Mouse (Mus musculus): ENCODE measurements at regions not wholly inside any gene's neighbourhood (a gene's known extent, or its start where the extent isn't known, plus 50 kb on each side); places are given as distances from the start of the nearest gene placed in this dataset.
A peak's percentile ranks its signal among the peaks of the same experiment; 100 is the strongest.

DNA sequence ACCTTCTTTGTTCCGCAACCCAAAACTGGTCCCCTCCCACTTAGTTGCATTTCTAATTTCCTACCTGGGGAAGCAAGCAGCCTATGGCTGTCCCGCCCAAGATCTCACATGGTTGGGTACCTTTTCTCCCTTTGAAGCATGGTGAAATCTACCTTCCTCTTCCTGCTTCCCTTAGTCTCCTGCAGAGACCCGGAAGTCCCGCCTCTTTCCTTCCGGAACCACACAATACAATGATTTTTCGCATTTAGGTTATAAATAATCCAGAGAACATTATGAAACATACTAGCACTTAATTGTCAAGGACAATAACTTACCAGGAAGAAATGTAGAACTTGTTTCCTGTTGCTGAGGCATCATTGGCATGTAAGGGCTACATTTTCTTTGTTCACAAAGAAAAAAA is 58.8 kb downstream of the 1700009N14Rik start:
- no peak for DNase-seq (ENCODE audit: low spot score)

DNA sequence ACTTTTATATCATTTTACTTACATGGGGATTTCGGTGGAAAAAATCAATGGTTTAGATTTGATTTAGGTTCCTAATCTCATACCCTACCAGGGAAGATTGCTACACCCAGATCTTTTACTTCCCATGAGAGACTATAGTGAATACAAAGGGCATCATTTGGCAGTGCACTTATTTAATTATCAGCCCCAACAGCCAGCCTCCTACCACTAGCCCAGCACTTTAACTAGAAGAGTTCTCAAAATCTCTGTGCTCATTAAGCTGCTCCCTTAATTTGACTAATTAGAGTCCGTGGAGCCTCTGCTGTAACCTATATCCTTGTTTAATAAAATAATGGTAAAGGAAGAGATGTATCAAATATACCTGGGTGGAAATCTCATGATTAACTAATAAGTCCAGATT is 77.4 kb downstream of the 1700009N14Rik start:
- DNase-seq (ENCODE audit: low spot score): no peak

DNA sequence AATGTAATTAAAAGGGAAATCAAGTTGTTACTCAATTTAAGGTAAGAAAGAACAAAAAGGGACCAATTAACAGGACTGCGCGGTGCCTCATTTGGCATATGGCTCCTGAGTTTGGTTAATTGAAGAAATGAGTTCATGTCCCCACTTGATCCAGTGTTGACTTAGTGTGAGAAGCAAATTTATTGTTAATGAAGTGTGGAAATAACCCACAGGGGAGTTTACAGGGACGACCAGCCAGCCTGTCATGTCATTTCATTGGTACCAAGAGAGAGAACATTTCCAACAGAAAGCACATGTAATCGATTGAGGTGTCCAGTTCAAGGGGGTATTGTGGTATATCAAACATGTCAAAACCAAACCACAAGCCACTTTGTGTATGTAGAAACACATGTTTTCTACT is 78.6 kb downstream of the 1700009N14Rik start:
- no peak for DNase-seq (ENCODE audit: low spot score)

DNA sequence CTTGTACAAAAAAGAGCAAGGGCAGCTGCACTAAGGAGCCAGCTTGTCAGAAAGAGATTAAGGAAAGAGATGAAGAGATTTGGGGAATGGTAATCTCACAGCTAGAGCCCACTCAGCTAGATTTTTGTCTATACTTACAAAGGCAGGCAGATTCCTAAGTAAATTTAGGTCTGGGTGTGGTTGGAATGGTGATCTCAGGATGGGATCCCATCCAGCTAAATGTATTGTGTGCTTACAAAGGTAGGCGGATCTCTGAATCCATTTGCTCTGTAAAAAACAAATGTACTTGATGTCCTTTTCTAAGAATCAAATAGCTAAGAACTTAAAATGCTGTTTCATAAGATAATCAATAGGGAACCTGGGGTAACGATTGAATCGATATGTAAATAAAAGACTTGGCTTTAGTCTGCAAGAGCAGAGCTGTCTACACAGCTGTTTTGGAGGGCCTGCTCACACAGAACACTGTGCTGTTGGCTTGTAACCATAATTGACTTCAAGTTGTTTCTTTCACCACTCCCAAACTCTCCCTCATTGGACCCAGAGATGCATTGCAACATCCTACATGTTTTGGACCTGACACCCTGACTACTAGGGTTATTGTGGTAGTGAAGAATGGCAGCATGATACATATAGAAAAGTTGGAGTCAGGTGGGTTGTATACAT is 106.1 kb downstream of the 1700009N14Rik start:
- DNase-seq (ENCODE audit: low spot score): no peak

- no peak for DNase-seq (ENCODE audit: low spot score)
These were observed 147.3 kb downstream of the 1700009N14Rik start for GRCm38 (mm10) chr4:39597426-39597825.

DNA sequence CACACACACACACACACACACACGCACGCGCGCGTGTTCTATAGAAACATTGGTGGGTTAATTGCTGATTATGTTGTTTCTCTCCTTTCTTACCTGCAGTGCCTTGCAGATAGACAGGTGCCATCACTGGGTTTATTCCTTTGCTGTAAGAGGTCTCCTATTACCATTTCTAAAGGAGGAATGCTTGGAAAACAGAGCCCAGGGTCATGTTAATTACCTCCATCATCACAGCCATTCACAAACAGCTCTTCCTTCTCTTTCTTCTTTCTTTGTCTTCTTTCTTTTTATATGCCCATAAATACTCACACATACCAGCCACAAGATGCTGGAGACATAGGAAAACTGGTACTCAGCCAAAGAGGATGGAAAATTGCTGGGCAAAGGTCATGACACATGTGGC is 155.0 kb downstream of the 1700009N14Rik start:
- no peak for DNase-seq (ENCODE audit: low spot score)

- DNase-seq (ENCODE audit: low spot score): no peak
These were observed 194.0 kb downstream of the 1700009N14Rik start for GRCm38 (mm10) chr4:39644136-39644535.

GRCm38 (mm10) chr4:39644849-39645248 is 194.8 kb downstream of the 1700009N14Rik start:
- no peak for DNase-seq (ENCODE audit: low spot score)

DNA sequence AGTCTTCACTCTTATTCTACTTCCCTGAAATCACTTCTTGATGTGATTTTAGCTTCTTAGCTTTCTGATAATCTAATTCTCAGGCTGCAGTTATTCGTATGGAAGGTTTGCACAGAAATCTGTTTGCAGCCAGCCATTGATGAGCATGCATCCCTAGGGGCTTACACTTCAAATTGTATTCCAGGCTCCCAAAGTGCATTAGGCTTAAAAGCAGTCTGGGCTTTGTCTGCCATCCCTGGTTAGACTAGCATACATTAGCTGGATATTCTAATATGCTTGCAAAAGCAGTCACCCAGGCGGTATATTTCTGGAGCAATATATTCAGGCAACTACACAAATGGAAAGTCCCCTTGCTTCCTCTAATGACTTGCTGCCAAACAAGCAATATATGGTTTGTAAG is 210.4 kb downstream of the 1700009N14Rik start:
- DNase-seq (ENCODE audit: low spot score): no peak

- DNase-seq (ENCODE audit: low spot score): no peak
These were observed 222.5 kb downstream of the 1700009N14Rik start for GRCm38 (mm10) chr4:39672609-39673008.

DNA sequence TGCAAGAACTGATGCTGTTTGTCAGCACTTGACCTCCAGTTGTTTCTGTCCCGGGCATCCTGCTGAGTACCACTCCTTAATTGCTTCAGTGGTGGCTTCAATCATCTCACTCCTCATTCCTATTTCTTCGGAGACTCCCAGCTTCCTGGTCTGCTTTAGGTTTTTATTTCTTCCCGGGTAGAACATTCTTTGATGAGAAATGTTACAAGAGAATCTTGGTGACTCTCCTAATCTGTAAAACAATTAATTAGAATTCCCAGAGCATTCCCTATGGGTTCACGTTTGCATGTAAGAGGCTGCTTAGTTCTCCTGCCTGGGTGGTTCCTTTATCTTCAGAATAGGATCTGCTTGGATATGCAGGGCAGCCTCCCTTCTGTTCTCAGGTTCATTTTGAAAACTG is 245.1 kb downstream of the 1700009N14Rik start:
- no peak for DNase-seq (ENCODE audit: low spot score)

DNA sequence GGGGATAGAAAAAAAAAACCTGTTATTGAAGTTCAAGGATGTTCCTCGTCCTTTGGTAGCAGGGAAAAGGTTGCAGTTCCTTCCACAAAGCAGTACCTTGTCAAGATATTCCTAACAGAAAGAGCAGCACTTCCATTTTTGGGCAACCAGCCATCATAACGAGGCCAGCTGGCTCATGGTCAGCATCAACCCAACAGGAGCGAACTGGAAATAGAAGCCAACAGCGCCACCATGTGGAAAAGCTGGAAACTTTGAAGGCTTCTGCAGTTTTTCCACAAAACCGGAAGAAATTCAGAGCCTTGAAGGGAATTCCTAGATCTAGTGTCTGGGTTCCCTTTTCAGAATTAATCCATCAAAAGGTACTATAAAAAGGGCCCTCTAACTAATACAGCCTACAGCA is 247.5 kb downstream of the 1700009N14Rik start:
- DNase-seq (ENCODE audit: low spot score): peak; percentile 57

- DNase-seq (ENCODE audit: low spot score): no peak
These were observed 249.3 kb downstream of the 1700009N14Rik start for GRCm38 (mm10) chr4:39699347-39699746.

DNA sequence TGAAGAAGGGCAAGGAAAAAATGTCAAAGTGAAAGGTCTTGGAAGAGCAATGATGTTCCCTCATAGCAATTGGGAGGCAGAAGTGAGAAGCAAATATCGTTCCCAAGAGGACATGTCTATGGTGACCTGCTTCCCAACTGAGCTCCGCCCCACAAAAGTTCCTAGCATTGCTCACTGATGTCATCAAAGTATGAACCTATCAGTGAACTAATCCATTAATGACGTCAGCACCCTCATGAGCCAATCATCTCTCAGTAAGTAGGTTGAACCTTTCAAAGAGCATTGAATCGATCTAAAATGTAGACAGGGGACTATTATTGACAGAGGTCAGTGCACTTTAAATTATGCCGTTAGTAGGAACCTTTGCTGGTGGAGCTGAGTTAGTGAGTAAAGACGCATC is 267.4 kb downstream of the 1700009N14Rik start:
- no peak for DNase-seq (ENCODE audit: low spot score)

- no peak for DNase-seq (ENCODE audit: low spot score)
These were observed 268.6 kb downstream of the 1700009N14Rik start for GRCm38 (mm10) chr4:39718691-39719090.

GRCm38 (mm10) chr4:39719951-39720350 is 269.9 kb downstream of the 1700009N14Rik start:
- no peak for DNase-seq (ENCODE audit: low spot score)

GRCm38 (mm10) chr4:39721524-39721923 is 271.4 kb downstream of the 1700009N14Rik start:
- no peak for DNase-seq (ENCODE audit: low spot score)

DNA sequence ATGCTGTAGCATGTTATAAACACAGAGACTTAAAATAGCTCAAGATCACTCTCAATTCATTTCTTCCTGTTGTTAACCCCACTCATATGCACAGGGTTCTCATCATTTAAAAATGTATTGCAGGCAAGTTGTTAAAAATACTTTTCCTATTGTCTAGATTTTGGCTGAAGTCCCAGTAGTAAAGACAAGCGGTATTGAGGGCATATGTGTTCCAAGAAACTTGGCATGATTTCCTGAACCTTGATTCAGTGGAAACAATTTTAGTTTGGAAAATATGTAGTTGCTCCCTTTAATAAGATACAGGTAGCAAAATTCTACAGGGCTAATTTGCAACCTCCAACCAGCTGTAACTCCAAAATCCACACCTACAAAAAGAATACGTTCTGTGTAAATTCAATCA is 315.5 kb downstream of the 1700009N14Rik start:
- no peak for DNase-seq (ENCODE audit: low spot score)

DNA sequence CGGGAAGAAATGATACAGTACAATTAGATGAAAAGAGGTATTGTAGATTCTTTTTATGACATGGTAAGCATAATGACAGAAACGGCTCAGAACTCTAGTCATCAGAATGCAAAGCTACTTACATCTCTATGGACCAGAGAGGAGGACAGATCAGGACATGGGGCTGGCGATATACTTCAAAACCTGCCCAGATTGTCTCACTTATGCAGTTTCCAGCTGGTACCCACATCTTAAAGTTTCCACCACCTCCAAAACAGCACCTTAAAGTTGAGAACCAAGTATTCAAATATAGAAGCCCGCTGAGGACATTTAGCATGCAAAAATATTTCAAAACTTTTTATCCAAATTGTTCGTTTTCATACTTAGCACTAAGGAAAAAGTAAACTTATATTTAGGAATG is 341.0 kb downstream of the 1700009N14Rik start:
- DNase-seq (ENCODE audit: low spot score): no peak

- DNase-seq (ENCODE audit: low spot score): no peak
These were observed 332.9 kb upstream of the Aco1 start for GRCm38 (mm10) chr4:39809950-39810349.

DNA sequence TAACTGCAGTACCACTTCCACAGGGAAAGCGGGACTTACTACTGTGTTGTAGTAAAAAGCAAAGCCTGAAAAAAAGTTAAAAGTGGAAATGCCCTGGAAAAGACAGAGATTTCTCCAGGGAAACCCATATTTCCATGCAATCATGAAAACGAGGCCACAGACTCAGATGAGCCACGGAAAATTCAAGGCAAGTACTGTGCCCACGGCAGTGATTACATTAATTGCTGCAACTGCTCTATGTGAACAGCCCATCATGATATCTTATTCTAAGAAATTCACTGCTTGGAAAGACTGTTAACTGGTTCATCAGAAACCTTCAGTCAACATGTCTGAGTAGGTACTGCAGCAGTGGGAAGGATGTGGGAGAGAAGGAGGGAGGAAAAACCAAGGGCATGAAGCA is 330.1 kb upstream of the Aco1 start:
- no peak for DNase-seq (ENCODE audit: low spot score)

DNA sequence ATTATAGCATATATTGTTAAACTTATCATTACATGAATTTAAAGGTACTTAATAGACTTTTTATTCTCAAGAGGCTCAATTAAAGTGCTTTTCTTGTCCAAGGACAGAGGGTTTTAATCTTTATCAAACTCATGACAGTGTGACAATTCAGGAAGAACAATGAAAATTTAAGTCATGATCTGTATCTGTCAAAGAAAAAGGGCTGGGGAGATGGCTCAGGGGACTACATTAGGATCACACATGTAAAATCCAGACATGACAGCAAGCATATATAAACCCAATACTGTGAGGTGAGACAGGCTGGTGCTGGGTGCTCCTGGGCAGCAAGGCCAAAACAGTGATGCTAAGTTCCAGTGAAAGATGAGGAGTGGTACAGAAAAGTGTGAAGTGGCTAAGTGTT is 327.3 kb upstream of the Aco1 start:
- no peak for DNase-seq (ENCODE audit: low spot score)

DNA sequence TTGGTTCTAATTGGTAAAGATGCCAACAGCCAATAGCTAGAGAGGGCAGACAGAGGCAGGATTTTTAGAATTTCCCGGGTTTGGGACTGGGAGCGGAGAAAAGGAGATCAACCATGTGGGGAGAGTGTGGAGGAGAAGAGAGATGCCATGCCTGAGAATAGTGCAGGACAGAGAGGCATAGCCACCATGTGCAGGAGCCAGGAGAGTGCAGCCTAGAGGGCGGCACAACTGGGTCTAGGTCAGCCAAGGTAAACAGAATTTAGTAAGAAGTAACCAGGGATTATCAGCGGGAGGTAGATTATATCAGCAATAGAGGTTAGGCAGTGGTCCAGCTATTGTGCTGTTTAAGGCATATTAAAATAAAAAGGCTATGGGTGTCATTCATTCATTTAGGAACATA is 325.2 kb upstream of the Aco1 start:
- DNase-seq (ENCODE audit: low spot score): no peak

GRCm38 (mm10) chr4:39833634-39834033 is 309.2 kb upstream of the Aco1 start:
- DNase-seq (ENCODE audit: low spot score): no peak

All from testis, postnatal 14 days (tissue).